Mouse (Mus musculus): ENCODE data around the gene Fam84b.

DNA sequence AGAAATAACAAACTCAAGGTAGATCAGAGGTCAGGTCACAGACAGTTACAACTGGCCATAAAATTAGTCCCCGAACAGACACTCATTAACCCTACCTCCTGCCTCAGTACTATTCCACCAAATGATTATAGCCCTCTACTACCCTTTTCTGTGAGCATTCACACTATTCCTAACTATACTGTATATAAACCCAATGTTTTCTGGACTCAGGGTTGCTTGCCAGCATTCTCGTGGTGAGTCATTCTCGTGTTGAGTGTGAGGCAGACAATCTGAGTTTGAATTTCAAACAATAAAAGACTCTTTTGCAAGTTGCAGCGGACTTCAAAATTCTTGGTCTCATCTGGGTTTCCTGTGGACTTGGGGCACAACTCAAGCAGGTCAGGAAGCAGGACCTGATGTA lies 74.5 kb downstream of the Fam84b start:
- TF ChIP-seq MAX (IDR thresholded peaks at IDR 0.05; ENCODE audit: low read depth) (no peak), TCF12 (IDR thresholded peaks at IDR 0.05; ENCODE audit: insufficient read depth, poor library complexity, severe bottlenecking) (no peak), USF1 (IDR thresholded peaks at IDR 0.05; ENCODE audit: low read depth) (no peak), MYOD1 (IDR thresholded peaks at IDR 0.05; ENCODE audit: control insufficient read depth in 1 of 3, insufficient read length in 2 of 3, low read depth in 2 of 3) (no peak), SRF (IDR thresholded peaks at IDR 0.05; ENCODE audit: control insufficient read depth, insufficient read length, low read depth) (no peak)

All from myocyte (in vitro differentiated cells).